Mouse (Mus musculus) kidney, embryonic 16.5 days (tissue): ENCODE measurements around the gene Rapgef4. TPM values are rescaled to one million over a fixed set of nuclear protein-coding genes. Genes with fewer than 3 reads are reported as not detected.

Source experiments
- ATAC-seq: fragments of 200-750 bp; cut with Nextera tagmentation; 2 replicates; pipeline ENCODE4 v1.8.0; 2017; ENCODE audit warnings: moderate TSS enrichment; ENCODE audit not compliant: low FRiP score, low TSS enrichment
- H3K27ac ChIP-seq: fragments of 300-500 bp; sonication (generic); 2 replicates; pipeline ENCODE4 v1.5.1; 2014; ENCODE audit warnings: low read length
- H3K27me3 ChIP-seq: fragments of 300-500 bp; sonication (generic); 2 replicates; pipeline ENCODE4 v1.6.1; 2014; ENCODE audit warnings: low read length, control low read depth, mixed read lengths; ENCODE audit not compliant: insufficient read depth
- H3K36me3 ChIP-seq: fragments of 300-500 bp; sonication (generic); 2 replicates; pipeline ENCODE4 v1.6.1; 2014; ENCODE audit warnings: low read length, control low read depth, mixed read lengths; ENCODE audit not compliant: insufficient read depth
- H3K4me1 ChIP-seq: fragments of 300-500 bp; sonication (generic); 2 replicates; pipeline ENCODE4 v1.6.1; 2014; ENCODE audit warnings: low read length, control low read depth, mixed read lengths; ENCODE audit not compliant: insufficient read depth
- H3K4me2 ChIP-seq: fragments of 300-500 bp; sonication (generic); replicated peaks from 2 replicates; pipeline ENCODE4 v1.6.1; 2014; ENCODE audit warnings: low read depth, low read length
- H3K4me3 ChIP-seq: fragments of 300-500 bp; sonication (generic); 2 replicates; pipeline ENCODE4 v1.5.1; 2014; ENCODE audit warnings: mild to moderate bottlenecking, low read length
- H3K9ac ChIP-seq: fragments of 300-500 bp; sonication (generic); replicated peaks from 2 replicates; pipeline ENCODE4 v1.6.1; 2014; ENCODE audit warnings: low read length
- H3K9me3 ChIP-seq: fragments of 300-500 bp; sonication (generic); 2 replicates; pipeline ENCODE4 v1.6.1; 2016; ENCODE audit warnings: low read length, control low read depth
- WGBS: fragments of 180-500 bp; shearing (Covaris S2); extraction: QIAGEN DNeasy Blood & Tissue Kit; methylation state at CpG from one replicate; pipeline ENCODE4 v1.1.7; 2014; 5-methylcytosine and 5-hydroxymethylcytosine counted together
- polyA plus RNA-seq: library from polyadenylated mRNA; unstranded; fragments of >200 nt; fragmentation: Nextera tagmentation; extraction: Ambion mirVana; gene quantifications from 2 replicates; pipeline ENCODE4 v1.2.1, GENCODE M21; 2015

Rapgef4 gene
- polyA plus RNA-seq, 1 experiment from 2014 or later: 6.9 TPM

- no peak for ATAC-seq
- H3K27me3 ChIP-seq: no peaks in the 10 kb centered on the region
- H3K9me3 ChIP-seq: no peaks in the 10 kb centered on the region
- no peaks in the 10 kb centered on the region for H3K36me3 ChIP-seq
- H3K9ac ChIP-seq: no peak overlapping the region
- no peak overlapping the region for H3K4me2 ChIP-seq
- WGBS: 75% methylated on average over 3 of the region's 3 CpGs
- no peaks in the 10 kb centered on the region for H3K4me1 ChIP-seq
- no peak overlapping the region for H3K4me3 ChIP-seq
- H3K27ac ChIP-seq: no peak overlapping the region
Observed at GRCm38 (mm10) chr2:72077490-72078139, 96.6 kb downstream of the Rapgef4 start.

GRCm38 (mm10) chr2:72078140-72078521, 97.1 kb downstream of the Rapgef4 start:
- WGBS: 83% methylated on average over 6 of the region's 6 CpGs
- Histone ChIP-seq H3K4me1 (no peaks in the 10 kb centered on the region), H3K9me3 (no peaks in the 10 kb centered on the region), H3K27me3 (no peaks in the 10 kb centered on the region), H3K27ac (no peak overlapping the region), H3K4me2 (no peak overlapping the region), H3K9ac (no peak overlapping the region), H3K4me3 (no peak overlapping the region), H3K36me3 (no peaks in the 10 kb centered on the region)
- no peak for ATAC-seq

- Histone ChIP-seq H3K27me3 (no peaks in the 10 kb centered on the region), H3K27ac (no peak overlapping the region), H3K4me3 (no peak overlapping the region), H3K36me3 (no peaks in the 10 kb centered on the region), H3K4me2 (no peak overlapping the region), H3K9ac (no peak overlapping the region), H3K4me1 (no peaks in the 10 kb centered on the region), H3K9me3 (no peaks in the 10 kb centered on the region)
- 74% methylated on average over 8 of the region's 8 CpGs for WGBS
- no peak for ATAC-seq
Observed at GRCm38 (mm10) chr2:72079110-72079509, 98.1 kb downstream of the Rapgef4 start.

- H3K27ac ChIP-seq: no peak overlapping the region
Observed at GRCm38 (mm10) chr2:72082846-72083245, 101.8 kb downstream of the Rapgef4 start.

GRCm38 (mm10) chr2:72088886-72089285, 107.8 kb downstream of the Rapgef4 start:
- Histone ChIP-seq H3K27ac (no peak overlapping the region), H3K27me3 (no peaks in the 10 kb centered on the region), H3K4me1 (peaks cover 21% of the 10 kb centered on the region), H3K4me2 (no peak overlapping the region), H3K4me3 (no peak overlapping the region), H3K9ac (no peak overlapping the region), H3K36me3 (no peaks in the 10 kb centered on the region), H3K9me3 (no peaks in the 10 kb centered on the region)
- ATAC-seq: no peak
- WGBS: 89% methylated on average over 11 of the region's 11 CpGs

More at GRCm38 (mm10) chr2:72082846-72083245, 101.8 kb downstream of the Rapgef4 start:
- Histone ChIP-seq H3K36me3 (no peaks in the 10 kb centered on the region), H3K4me2 (no peak overlapping the region), H3K9me3 (no peaks in the 10 kb centered on the region), H3K27me3 (no peaks in the 10 kb centered on the region), H3K4me1 (no peaks in the 10 kb centered on the region), H3K9ac (no peak overlapping the region), H3K4me3 (no peak overlapping the region)
- WGBS: 87% methylated on average over 4 of the region's 4 CpGs
- ATAC-seq: no peak

- WGBS: 76% methylated on average over 2 of the region's 2 CpGs
- H3K9ac ChIP-seq: no peak overlapping the region
- no peak overlapping the region for H3K4me3 ChIP-seq
- peaks cover 31% of the 10 kb centered on the region for H3K4me1 ChIP-seq
- H3K27ac ChIP-seq: no peak overlapping the region
- no peak for ATAC-seq
- H3K4me2 ChIP-seq: no peak overlapping the region
- no peaks in the 10 kb centered on the region for H3K27me3 ChIP-seq
- H3K36me3 ChIP-seq: no peaks in the 10 kb centered on the region
- H3K9me3 ChIP-seq: no peaks in the 10 kb centered on the region
Observed at GRCm38 (mm10) chr2:72090061-72090460, 109.0 kb downstream of the Rapgef4 start.

- Histone ChIP-seq H3K9ac (no peak overlapping the region), H3K27me3 (no peaks in the 10 kb centered on the region), H3K9me3 (no peaks in the 10 kb centered on the region), H3K36me3 (no peaks in the 10 kb centered on the region), H3K4me3 (no peak overlapping the region), H3K27ac (no peak overlapping the region), H3K4me1 (peaks cover 36% of the 10 kb centered on the region), H3K4me2 (no peak overlapping the region)
- WGBS: 34% methylated on average over 3 of the region's 3 CpGs
- no peak for ATAC-seq
Observed at GRCm38 (mm10) chr2:72092046-72092445, 111.0 kb downstream of the Rapgef4 start.

- peak overlapping the region; percentile 46 for H3K4me2 ChIP-seq
- H3K9me3 ChIP-seq: no peaks in the 10 kb centered on the region
- no peaks in the 10 kb centered on the region for H3K36me3 ChIP-seq
- no peaks in the 10 kb centered on the region for H3K27me3 ChIP-seq
- H3K4me1 ChIP-seq: peaks cover 36% of the 10 kb centered on the region
- peak; percentile 53; the same call in 1 of the 2 replicates for ATAC-seq
- WGBS: 23% methylated on average over 20 of the region's 20 CpGs
- H3K4me3 ChIP-seq: peak overlapping the region; percentile 17
- peak overlapping the region; percentile 83 for H3K27ac ChIP-seq
- no peak overlapping the region for H3K9ac ChIP-seq
Observed at GRCm38 (mm10) chr2:72093402-72094037, 112.5 kb downstream of the Rapgef4 start.

- no peaks in the 10 kb centered on the region for H3K9me3 ChIP-seq
- ATAC-seq: no peak
- 62% methylated on average over 8 of the region's 8 CpGs for WGBS
- no peaks in the 10 kb centered on the region for H3K36me3 ChIP-seq
- H3K27me3 ChIP-seq: no peaks in the 10 kb centered on the region
- H3K9ac ChIP-seq: no peak overlapping the region
- peak overlapping the region; percentile 46 for H3K4me2 ChIP-seq
- peak overlapping the region; percentile 17; the same call in 1 of the 2 replicates for H3K4me3 ChIP-seq
- peaks cover 36% of the 10 kb centered on the region for H3K4me1 ChIP-seq
- H3K27ac ChIP-seq: peak overlapping the region; percentile 83
Observed at GRCm38 (mm10) chr2:72094038-72094437, 113.0 kb downstream of the Rapgef4 start.

- 62% methylated on average over 7 of the region's 7 CpGs for WGBS
- Histone ChIP-seq H3K27ac (peak overlapping the region; percentile 83), H3K9ac (no peak overlapping the region), H3K4me3 (no peak overlapping the region), H3K4me1 (peaks cover 36% of the 10 kb centered on the region), H3K36me3 (no peaks in the 10 kb centered on the region), H3K27me3 (no peaks in the 10 kb centered on the region), H3K9me3 (no peaks in the 10 kb centered on the region), H3K4me2 (no peak overlapping the region)
- ATAC-seq: peak; percentile 81; the same call in 1 of the 2 replicates
Observed at GRCm38 (mm10) chr2:72094446-72094845, 113.4 kb downstream of the Rapgef4 start.
